Mouse (Mus musculus) embryonic fibroblast, embryonic 13.5 days (primary cell): ENCODE measurements around the gene Cdk5rap2.

Experiments used
- CTCF ChIP-seq: IDR thresholded peaks from 2 replicates; pipeline ENCODE4 v1.5.1; 2011; ENCODE audit warnings: mild to moderate bottlenecking, control low read depth, low read length, moderate library complexity, borderline replicate concordance; ENCODE audit not compliant: insufficient read depth
- POLR2A ChIP-seq: IDR thresholded peaks from 2 replicates; pipeline ENCODE4 v1.6.1; 2011; ENCODE audit warnings: low read depth, mild to moderate bottlenecking, control low read depth, low read length, moderate library complexity

DNA sequence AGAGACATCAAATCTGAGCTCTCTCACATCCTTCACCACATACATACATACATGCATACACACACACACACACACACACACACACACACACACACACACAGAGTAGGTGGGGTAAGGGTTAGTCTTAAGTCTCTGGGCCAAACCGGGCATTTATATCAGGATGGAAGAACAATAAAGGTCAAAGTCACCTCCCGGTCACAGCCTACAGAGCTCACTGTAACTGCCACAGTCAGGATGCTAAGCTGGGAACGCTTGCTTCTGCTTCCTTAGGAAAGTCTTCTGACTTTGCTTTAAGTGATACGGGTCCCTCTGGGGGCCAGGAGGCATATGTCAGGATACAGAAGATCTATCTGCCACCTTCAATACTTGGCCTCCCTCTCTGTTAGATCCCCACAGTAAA, 75.2 kb downstream of the Cdk5rap2 start:
- no peak for TF ChIP-seq POLR2A
- TF ChIP-seq CTCF: no peak
